ENCODE assay signal across 26 mouse cellular contexts in the genomic region with DNA sequence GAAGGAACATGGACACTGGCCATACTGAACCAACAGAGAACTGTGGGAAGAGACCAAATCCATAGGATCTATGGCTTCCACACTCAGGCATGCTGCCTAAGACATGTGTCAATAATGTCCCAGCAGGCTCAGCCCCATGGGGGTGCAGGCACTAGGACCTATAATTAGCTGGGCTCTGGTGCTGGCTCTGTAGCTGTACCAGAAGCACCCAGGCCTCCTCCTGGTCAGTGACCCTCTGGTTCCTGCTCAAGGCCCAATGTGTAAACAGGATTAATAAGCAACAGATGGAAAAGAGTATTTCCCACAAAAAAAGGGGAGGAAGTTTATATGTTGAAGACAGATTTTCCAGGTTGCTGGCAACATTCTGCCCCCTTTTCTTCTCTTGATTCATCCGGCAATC. TPM values are rescaled to one million over a fixed set of nuclear protein-coding genes. Genes with fewer than 3 reads are reported as not detected.
DNase-seq lines count a peak whose midpoint lies in the region; ATAC-seq lines count a peak whose summit lies in the region.
"Had no signal": no experiment of that assay in that cellular context is flagged by ENCODE, and none has a peak within 500 bp of the region (broad histone marks: within the 10 kb centered on the region; RNA-seq: fewer than 3 reads in every experiment).

No protein-coding gene starts in this region.

- no peak overlapping the region for H3K9ac ChIP-seq in liver, embryonic 13.5 days
- no peak overlapping the region for H3K9ac ChIP-seq in liver, embryonic 15.5 days
- H3K9ac ChIP-seq: embryonic facial prominence, embryonic 12.5 days; embryonic facial prominence, embryonic 15.5 days; forebrain, postnatal 0 days; hindbrain, embryonic 12.5 days; hindbrain, embryonic 15.5 days had no signal

- H3K4me2 ChIP-seq in liver, embryonic 13.5 days = no peak overlapping the region
- no peak overlapping the region for H3K4me2 ChIP-seq in liver, embryonic 15.5 days
- H3K4me2 ChIP-seq: embryonic facial prominence, embryonic 12.5 days; embryonic facial prominence, embryonic 15.5 days; heart, embryonic 11.5 days; hindbrain, embryonic 12.5 days; hindbrain, embryonic 15.5 days had no signal

- 79% methylated on average over 1 of the region's 1 CpGs for WGBS in liver, embryonic 13.5 days (ENCODE audit: insufficient replicate concordance)
- WGBS in liver, embryonic 15.5 days (ENCODE audit: insufficient replicate concordance) = 89% methylated on average over 1 of the region's 1 CpGs

- no peaks in the 10 kb centered on the region for H3K27me3 ChIP-seq in liver, embryonic 13.5 days
- H3K27me3 ChIP-seq in liver, embryonic 15.5 days = no peaks in the 10 kb centered on the region
- H3K27me3 ChIP-seq: embryonic facial prominence, embryonic 12.5 days; embryonic facial prominence, embryonic 15.5 days; hindbrain, embryonic 12.5 days; hindbrain, embryonic 15.5 days had no signal

- 0 out of 2 replicates have a peak, but pooled peaks have one; percentile 34 for ATAC-seq in liver, embryonic 13.5 days (ENCODE audit: low read depth)
- ATAC-seq in liver, embryonic 15.5 days (ENCODE audit: insufficient read depth) = peak; percentile 41; the same call in 1 of the 2 replicates
- ATAC-seq: activated CD4-positive, CD25-positive, alpha-beta regulatory T cell, adult 4 months; CD4-positive, CD25-positive, alpha-beta regulatory T cell, adult 4 months; forebrain, embryonic 14.5 days; forebrain, postnatal 0 days had no signal

- H3K27ac ChIP-seq in liver, embryonic 13.5 days = peak overlapping the region; percentile 7; the same call in 1 of the 2 replicates
- H3K27ac ChIP-seq in liver, embryonic 15.5 days (replicated peaks) = 0 out of 2 replicates have a peak overlapping the region, but pooled peaks have one; percentile 51
- H3K27ac ChIP-seq: embryonic facial prominence, embryonic 12.5 days; embryonic facial prominence, embryonic 15.5 days; gastrocnemius, adult 2 months; hindbrain, embryonic 12.5 days; hindbrain, embryonic 15.5 days had no signal

- H3K36me3 ChIP-seq in liver, embryonic 13.5 days = peaks cover 70% of the 10 kb centered on the region
- peaks cover 65% of the 10 kb centered on the region for H3K36me3 ChIP-seq in liver, embryonic 15.5 days (replicated peaks)

- H3K4me1 ChIP-seq in liver, embryonic 13.5 days (replicated peaks) = 0 out of 2 replicates have a peak, but pooled peaks cover 3% of the 10 kb centered on the region
- H3K4me1 ChIP-seq in liver, embryonic 15.5 days (replicated peaks) = peaks cover 18% of the 10 kb centered on the region; the same call in 1 of the 2 replicates
- H3K4me1 ChIP-seq: embryonic facial prominence, embryonic 12.5 days; embryonic facial prominence, embryonic 15.5 days; hindbrain, embryonic 12.5 days; hindbrain, embryonic 15.5 days had no signal

- H3K4me3 ChIP-seq in liver, embryonic 13.5 days (replicated peaks) = no peak overlapping the region
- no peak overlapping the region for H3K4me3 ChIP-seq in liver, embryonic 15.5 days (replicated peaks)
- H3K4me3 ChIP-seq: embryonic facial prominence, embryonic 12.5 days; embryonic facial prominence, embryonic 15.5 days; gastrocnemius, adult 2 months; hindbrain, embryonic 12.5 days; hindbrain, embryonic 15.5 days had no signal

- DNase-seq in liver, embryonic 13.5 days = no peak
- no peak for DNase-seq in liver
- peak; percentile 8 for DNase-seq in NIH3T3 (ENCODE audit: low read depth)
- no peak for DNase-seq in spleen, postnatal 36 days (ENCODE audit: low spot score in 2 of 2)
- no peak for DNase-seq in yolk sac, embryonic 10.5 days (ENCODE audit: low spot score)
- DNase-seq: adrenal gland, adult 8-10 months; cerebellum, adult 11 months; cerebellum, adult 2 months; cerebellum, adult 9-11 months; cerebellum, postnatal 25 days; forebrain, postnatal 0 days; gastrocnemius, adult 2 months; gastrocnemius, postnatal 14 days had no signal

- H3K9me3 ChIP-seq in liver, embryonic 13.5 days (replicated peaks) = no peaks in the 10 kb centered on the region
- H3K9me3 ChIP-seq in liver, embryonic 15.5 days (replicated peaks) = no peaks in the 10 kb centered on the region
- H3K9me3 ChIP-seq: embryonic facial prominence, embryonic 12.5 days; embryonic facial prominence, embryonic 15.5 days; hindbrain, embryonic 12.5 days; hindbrain, embryonic 15.5 days had no signal

RNA-seq across cellular contexts. Expression of a gene that starts 11.4 kb away (rescaled TPM):
- polyA plus RNA-seq in liver, embryonic 13.5 days (2015; fragmentation: Nextera tagmentation; extraction: Ambion mirVana) = 1.3 and 1.5 TPM in 2 replicates
- 2.3 and 2.6 TPM in 2 replicates for polyA plus RNA-seq in liver, embryonic 15.5 days (2015; fragmentation: Nextera tagmentation; extraction: Ambion mirVana)

RNA-seq across cellular contexts. Expression of a gene that starts 33.4 kb away (rescaled TPM):
- polyA plus RNA-seq in liver, embryonic 13.5 days (2015; fragmentation: Nextera tagmentation; extraction: Ambion mirVana) = 0.15 TPM in 1 of 2 replicates, not detected in the other
- polyA plus RNA-seq in liver, embryonic 15.5 days (2015; fragmentation: Nextera tagmentation; extraction: Ambion mirVana) = 0.17 and 0.26 TPM in 2 replicates
- polyA plus RNA-seq: C2C12; cerebellum, adult 2 months; forebrain, embryonic 11.5 days; heart, embryonic 14.5 days; heart, postnatal 0 days had no signal

RNA-seq across cellular contexts. Expression of a gene that starts 34.6 kb away (rescaled TPM):
- polyA plus RNA-seq in liver, embryonic 13.5 days (2015; fragmentation: Nextera tagmentation; extraction: Ambion mirVana) = 8.1 and 9.3 TPM in 2 replicates
- polyA plus RNA-seq in liver, embryonic 15.5 days (2015; fragmentation: Nextera tagmentation; extraction: Ambion mirVana) = 9.6 and 10.8 TPM in 2 replicates

RNA-seq across cellular contexts. Expression of a gene that starts 40.3 kb away (rescaled TPM):
- 0.08 and 0.12 TPM in 2 replicates for polyA plus RNA-seq in liver, embryonic 13.5 days (2015; fragmentation: Nextera tagmentation; extraction: Ambion mirVana)
- 0.32 and 0.44 TPM in 2 replicates for polyA plus RNA-seq in liver, embryonic 15.5 days (2015; fragmentation: Nextera tagmentation; extraction: Ambion mirVana)
- polyA plus RNA-seq: C2C12 had no signal

RNA-seq across cellular contexts. Expression of a gene that starts 50.7 kb away (rescaled TPM):
- polyA plus RNA-seq in liver, embryonic 13.5 days (2015; fragmentation: Nextera tagmentation; extraction: Ambion mirVana) = 0.02 and 0.03 TPM in 2 replicates
- polyA plus RNA-seq in liver, embryonic 15.5 days (2015; fragmentation: Nextera tagmentation; extraction: Ambion mirVana) = 0.14 and 0.21 TPM in 2 replicates
- polyA plus RNA-seq: activated CD4-positive, CD25-positive, alpha-beta regulatory T cell, adult 4 months; C2C12; embryonic facial prominence, embryonic 12.5 days; forebrain, embryonic 11.5 days; forebrain, embryonic 14.5 days; forebrain, postnatal 0 days; heart, embryonic 11.5 days; heart, embryonic 14.5 days; heart, postnatal 0 days; hindbrain, embryonic 12.5 days; hindbrain, embryonic 15.5 days had no signal
